Mouse (Mus musculus): ENCODE measurements around the gene Col18a1. TPM values are rescaled to one million over a fixed set of nuclear protein-coding genes. Genes with fewer than 3 reads are reported as not detected.

The Col18a1 gene
- total RNA-seq, 4 experiments from 2014 or later, result 2.2 to 5.9 (median 3.7) TPM

- DNase-seq (ENCODE audit: low spot score in 2 of 2), result no peak
Measured at GRCm38 (mm10) chr10:77074276-77074974, 91.9 kb downstream of the Col18a1 start.

- peak in 1 of 2 experiments; percentile 15 for DNase-seq (ENCODE audit: low spot score in 2 of 2)
Measured at GRCm38 (mm10) chr10:77070072-77070471, 96.3 kb downstream of the Col18a1 start.

- DNase-seq (ENCODE audit: low spot score in 2 of 2), result no peak
Measured at GRCm38 (mm10) chr10:77068469-77068868, 97.9 kb downstream of the Col18a1 start.

GRCm38 (mm10) chr10:77064659-77065058 lies 101.7 kb downstream of the Col18a1 start:
- no peak for DNase-seq (ENCODE audit: low spot score in 2 of 2)

GRCm38 (mm10) chr10:77064239-77064638 lies 102.1 kb downstream of the Col18a1 start:
- no peak for DNase-seq (ENCODE audit: low spot score in 2 of 2)

GRCm38 (mm10) chr10:77062393-77063010 lies 103.8 kb downstream of the Col18a1 start:
- no peak for DNase-seq (ENCODE audit: low spot score in 2 of 2)

- no peak for DNase-seq (ENCODE audit: low spot score in 2 of 2)
Measured at GRCm38 (mm10) chr10:77061426-77061825, 104.9 kb downstream of the Col18a1 start.

GRCm38 (mm10) chr10:77056768-77057167 lies 109.6 kb downstream of the Col18a1 start:
- no peak for DNase-seq (ENCODE audit: low spot score in 2 of 2)

GRCm38 (mm10) chr10:77048606-77049005 lies 117.7 kb downstream of the Col18a1 start:
- DNase-seq (ENCODE audit: low spot score in 2 of 2), result no peak

- DNase-seq (ENCODE audit: low spot score in 2 of 2), result no peak
Measured at GRCm38 (mm10) chr10:77048196-77048595, 118.2 kb downstream of the Col18a1 start.

- DNase-seq (ENCODE audit: low spot score in 2 of 2), result no peak
Measured at GRCm38 (mm10) chr10:77038579-77039174, 127.7 kb downstream of the Col18a1 start.

- no peak for DNase-seq (ENCODE audit: low spot score in 2 of 2)
Measured at GRCm38 (mm10) chr10:77035487-77035886, 130.9 kb downstream of the Col18a1 start.

GRCm38 (mm10) chr10:77033323-77034025 lies 132.9 kb downstream of the Col18a1 start:
- peak; percentile 17 to 25 for DNase-seq (ENCODE audit: low spot score in 2 of 2)

- DNase-seq (ENCODE audit: low spot score in 2 of 2), result peak; percentile 88 to 90
Measured at GRCm38 (mm10) chr10:77032591-77033322, 133.6 kb downstream of the Col18a1 start.

GRCm38 (mm10) chr10:77031768-77032375 lies 134.5 kb downstream of the Col18a1 start, which contains the start of gene Slc19a1:
Gene Slc19a1 (plus strand): TSS chr10:77032241.
- no peak for DNase-seq (ENCODE audit: low spot score in 2 of 2)

- no peak for DNase-seq (ENCODE audit: low spot score in 2 of 2)
Measured at GRCm38 (mm10) chr10:77030666-77031065, 135.7 kb downstream of the Col18a1 start.

GRCm38 (mm10) chr10:77029761-77030160 lies 136.6 kb downstream of the Col18a1 start:
- no peak for DNase-seq (ENCODE audit: low spot score in 2 of 2)

GRCm38 (mm10) chr10:77028782-77029296 lies 137.5 kb downstream of the Col18a1 start:
- DNase-seq (ENCODE audit: low spot score in 2 of 2), result no peak

- no peak for DNase-seq (ENCODE audit: low spot score in 2 of 2)
Measured at GRCm38 (mm10) chr10:77026944-77027343, 139.4 kb downstream of the Col18a1 start.

- no peak for DNase-seq (ENCODE audit: low spot score in 2 of 2)
Measured at GRCm38 (mm10) chr10:77024231-77024630, 142.1 kb downstream of the Col18a1 start.

Data from gastrocnemius, adult 8-10 months (tissue).